Mouse (Mus musculus) liver (tissue): Measurements from ENCODE around the gene Prss34.

Experiments
- DNase-seq: peaks from one replicate; pipeline ENCODE4 v3.0.0-alpha.2; 2020; ENCODE audit warnings: mixed read lengths

Gene Prss34

DNA sequence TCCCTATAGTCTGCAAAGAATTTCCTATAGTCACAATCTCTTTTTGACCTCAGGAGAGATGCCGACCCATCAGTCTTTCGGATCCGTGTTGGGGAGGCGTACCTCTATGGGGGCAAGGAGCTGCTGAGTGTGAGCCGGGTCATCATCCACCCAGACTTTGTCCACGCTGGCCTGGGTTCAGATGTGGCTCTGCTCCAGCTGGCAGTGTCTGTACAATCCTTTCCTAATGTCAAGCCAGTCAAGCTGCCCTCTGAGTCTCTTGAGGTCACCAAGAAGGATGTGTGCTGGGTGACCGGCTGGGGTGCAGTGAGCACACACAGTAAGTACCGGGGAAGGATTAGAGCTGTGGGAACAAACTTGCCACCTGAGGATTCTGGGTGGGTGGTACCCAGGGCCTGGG, 22.6 kb downstream of the Prss34 start:
- no peak for DNase-seq

GRCm38 (mm10) chr17:25322930-25323329, 24.7 kb downstream of the Prss34 start:
- peak; percentile 30 for DNase-seq

GRCm38 (mm10) chr17:25332321-25332720, 34.1 kb downstream of the Prss34 start:
- no peak for DNase-seq

GRCm38 (mm10) chr17:25333943-25334342, 35.7 kb downstream of the Prss34 start:
- DNase-seq, result peak; percentile 70

DNA sequence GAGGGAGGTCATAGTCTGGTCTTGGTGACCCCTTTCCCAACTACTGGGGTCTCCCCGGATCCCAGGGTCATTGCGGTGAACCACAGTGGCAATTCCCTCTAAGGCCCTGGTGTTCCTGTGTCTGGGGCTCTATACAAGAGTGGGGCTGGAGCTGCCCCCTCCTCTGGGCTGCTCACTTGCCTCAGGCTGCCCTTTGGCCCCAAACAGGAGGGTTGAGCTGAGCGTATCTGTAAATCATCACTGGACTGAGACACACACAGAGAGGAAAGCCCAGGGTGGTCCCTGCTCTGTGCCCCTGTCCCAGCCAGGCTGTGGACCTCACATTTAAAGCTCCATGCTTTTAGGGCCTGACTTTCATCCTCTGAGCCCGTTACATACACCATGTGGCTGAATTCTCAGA, 40.0 kb downstream of the Prss34 start:
- peak; percentile 20 for DNase-seq

DNA sequence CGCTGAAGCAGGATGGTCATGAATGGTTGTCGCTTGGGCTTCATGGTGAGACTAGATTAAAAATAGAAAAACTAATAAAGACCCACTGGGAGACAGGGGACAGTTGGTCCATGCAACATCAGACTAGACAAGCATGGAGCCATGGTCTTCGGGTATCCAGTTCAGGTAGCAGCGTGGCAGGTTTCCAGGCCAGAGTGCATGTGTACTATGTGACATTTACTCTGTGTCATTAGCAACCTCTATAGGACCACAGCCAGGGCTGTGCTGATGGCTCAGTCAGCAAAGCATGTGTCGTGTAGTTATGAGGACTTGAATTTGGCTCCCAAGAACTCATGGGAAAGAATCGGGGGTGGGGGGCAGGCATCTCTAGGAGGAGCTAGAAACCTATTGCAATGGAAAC, 41.8 kb downstream of the Prss34 start:
- DNase-seq, result no peak

DNA sequence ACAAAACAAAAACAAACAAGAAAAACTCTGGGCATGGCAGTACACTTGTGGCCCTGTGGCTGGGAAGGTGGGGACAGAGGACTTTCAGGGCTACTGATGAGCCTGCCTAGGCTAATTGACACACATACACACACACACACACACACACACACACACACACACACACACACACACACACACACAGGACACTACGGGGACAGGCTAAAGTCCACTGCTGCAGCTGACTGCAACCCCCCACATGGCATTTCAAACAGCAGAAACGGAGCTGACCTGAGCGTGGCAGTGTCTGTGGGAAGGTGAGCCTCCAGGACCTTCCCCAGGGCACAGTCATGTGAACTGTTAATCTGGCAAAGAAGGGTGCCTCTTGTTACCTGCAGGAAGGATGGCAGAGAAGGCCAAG, 43.3 kb downstream of the Prss34 start:
- DNase-seq, result peak; percentile 42

GRCm38 (mm10) chr17:25345462-25345861, 47.3 kb downstream of the Prss34 start, which contains the start of gene Tpsab1:
TSS of gene Tpsab1 (minus strand) at chr17:25345562.
- DNase-seq, result no peak
